Mouse (Mus musculus) limb, embryonic 10.5 days (tissue): ENCODE measurements around the gene Rbfox2. TPM values are rescaled to one million over a fixed set of nuclear protein-coding genes. Genes with fewer than 3 reads are reported as not detected.
A peak's percentile ranks its signal among the peaks of the same experiment; 100 is the strongest.

ENCODE experiments used
- DNase-seq: peaks from one replicate; pipeline ENCODE4 v3.0.0-alpha.2; 2017; ENCODE audit warnings: low spot score
- H3K27ac ChIP-seq: fragments of 300-500 bp; sonication (generic); 2 replicates; pipeline ENCODE4 v1.5.1; 2016; ENCODE audit warnings: mild to moderate bottlenecking
- H3K27me3 ChIP-seq: fragments of 300-500 bp; sonication (generic); 2 replicates; pipeline ENCODE4 v1.6.1; 2016; ENCODE audit warnings: low read depth, mild to moderate bottlenecking; ENCODE audit not compliant: poor library complexity, severe bottlenecking
- H3K36me3 ChIP-seq: fragments of 300-500 bp; sonication (generic); 2 replicates; pipeline ENCODE4 v1.6.1; 2016; ENCODE audit warnings: mild to moderate bottlenecking, moderate library complexity
- H3K4me1 ChIP-seq: fragments of 300-500 bp; sonication (generic); 2 replicates; pipeline ENCODE4 v1.6.1; 2016
- H3K4me3 ChIP-seq: fragments of 300-500 bp; sonication (generic); 2 replicates; pipeline ENCODE4 v1.5.1; 2016; ENCODE audit warnings: mild to moderate bottlenecking, moderate library complexity
- H3K9me3 ChIP-seq: fragments of 300-500 bp; sonication (generic); replicated peaks from 2 replicates; pipeline ENCODE4 v1.6.1; 2016; ENCODE audit warnings: mild to moderate bottlenecking
- WGBS: fragments of 180-500 bp; shearing (Covaris S2); methylation state at CpG from one replicate; pipeline ENCODE4 v1.1.7; 2016; 5-methylcytosine and 5-hydroxymethylcytosine counted together
- polyA plus RNA-seq: library from polyadenylated mRNA; unstranded; fragments of >200 nt; fragmentation: Nextera tagmentation; extraction: Ambion mirVana; gene quantifications from 2 replicates; pipeline ENCODE4 v1.2.1, GENCODE M21; 2016

The Rbfox2 gene
- polyA plus RNA-seq, 1 experiment from 2014 or later, result 62.6 TPM

- H3K27ac ChIP-seq, result no peak overlapping the region
- no peaks in the 10 kb centered on the region for H3K36me3 ChIP-seq
- WGBS, result 82% methylated on average over 10 of the region's 10 CpGs
- no peaks in the 10 kb centered on the region for H3K27me3 ChIP-seq
- no peak overlapping the region for H3K4me3 ChIP-seq
- 0 out of 2 replicates have a peak, but pooled peaks cover 3% of the 10 kb centered on the region for H3K4me1 ChIP-seq
- H3K9me3 ChIP-seq, result no peaks in the 10 kb centered on the region
- DNase-seq, result no peak
Measured at GRCm38 (mm10) chr15:77323226-77323625, 16.4 kb upstream of the Rbfox2 start.

GRCm38 (mm10) chr15:77313701-77314100 lies 6.9 kb upstream of the Rbfox2 start:
- Histone ChIP-seq H3K27me3 (no peaks in the 10 kb centered on the region), H3K27ac (peak overlapping the region; percentile 83), H3K36me3 (no peaks in the 10 kb centered on the region), H3K4me1 (peaks cover 21% of the 10 kb centered on the region), H3K9me3 (no peaks in the 10 kb centered on the region), H3K4me3 (no peak overlapping the region)
- no peak for DNase-seq
- WGBS, result 7% methylated on average over 6 of the region's 6 CpGs

GRCm38 (mm10) chr15:77312796-77313195 lies 6.0 kb upstream of the Rbfox2 start:
- Histone ChIP-seq H3K27me3 (no peaks in the 10 kb centered on the region), H3K4me3 (no peak overlapping the region), H3K36me3 (no peaks in the 10 kb centered on the region), H3K27ac (no peak overlapping the region), H3K9me3 (no peaks in the 10 kb centered on the region), H3K4me1 (peaks cover 26% of the 10 kb centered on the region)
- no peak for DNase-seq
- WGBS, result 98% methylated on average over 7 of the region's 7 CpGs

- no peaks in the 10 kb centered on the region for H3K36me3 ChIP-seq
- H3K4me1 ChIP-seq, result peaks cover 39% of the 10 kb centered on the region
- no peak for DNase-seq
- WGBS, result 75% methylated on average over 4 of the region's 4 CpGs
- H3K9me3 ChIP-seq, result no peaks in the 10 kb centered on the region
- no peaks in the 10 kb centered on the region for H3K27me3 ChIP-seq
- H3K4me3 ChIP-seq, result 0 out of 2 replicates have a peak overlapping the region, but pooled peaks have one; percentile 99
- no peak overlapping the region for H3K27ac ChIP-seq
Measured at GRCm38 (mm10) chr15:77307767-77308495, 1.1 kb upstream of the Rbfox2 start.

- Histone ChIP-seq H3K4me1 (peaks cover 59% of the 10 kb centered on the region), H3K27me3 (no peaks in the 10 kb centered on the region), H3K27ac (peak overlapping the region; percentile 99), H3K4me3 (peak overlapping the region; percentile 99), H3K9me3 (no peaks in the 10 kb centered on the region), H3K36me3 (peaks cover 14% of the 10 kb centered on the region)
- WGBS, result under 1% methylated on average over 54 of the region's 54 CpGs
- peak; percentile 69 for DNase-seq
Measured at GRCm38 (mm10) chr15:77305852-77306546, 805 bp downstream of the Rbfox2 start.

- H3K4me1 ChIP-seq, result peaks cover 69% of the 10 kb centered on the region
- peak overlapping the region; percentile 99 for H3K27ac ChIP-seq
- 17% methylated on average over 3 of the region's 3 CpGs for WGBS
Measured at GRCm38 (mm10) chr15:77304960-77305359, 1.8 kb downstream of the Rbfox2 start.

GRCm38 (mm10) chr15:77301122-77301521 lies 5.7 kb downstream of the Rbfox2 start:
- peak overlapping the region; percentile 21 for H3K4me3 ChIP-seq
- WGBS, result 45% methylated on average over 6 of the region's 6 CpGs
- H3K36me3 ChIP-seq, result peaks cover 17% of the 10 kb centered on the region
- DNase-seq, result peak; percentile 49
- peak overlapping the region; percentile 54; the same call in 1 of the 2 replicates for H3K27ac ChIP-seq
- H3K9me3 ChIP-seq, result no peaks in the 10 kb centered on the region
- peaks cover 88% of the 10 kb centered on the region for H3K4me1 ChIP-seq
- no peaks in the 10 kb centered on the region for H3K27me3 ChIP-seq

More at GRCm38 (mm10) chr15:77304960-77305359, 1.8 kb downstream of the Rbfox2 start:
- peaks cover 16% of the 10 kb centered on the region for H3K36me3 ChIP-seq
- peak overlapping the region; percentile 99 for H3K4me3 ChIP-seq
- no peaks in the 10 kb centered on the region for H3K27me3 ChIP-seq
- DNase-seq, result no peak
- H3K9me3 ChIP-seq, result no peaks in the 10 kb centered on the region

GRCm38 (mm10) chr15:77298564-77298963 lies 8.2 kb downstream of the Rbfox2 start:
- H3K4me3 ChIP-seq, result 0 out of 2 replicates have a peak overlapping the region, but pooled peaks have one; percentile 15
- peak; percentile 74 for DNase-seq
- peaks cover 17% of the 10 kb centered on the region for H3K36me3 ChIP-seq
- H3K4me1 ChIP-seq, result peaks cover 88% of the 10 kb centered on the region
- no peaks in the 10 kb centered on the region for H3K27me3 ChIP-seq
- 11% methylated on average over 3 of the region's 3 CpGs for WGBS
- peak overlapping the region; percentile 78 for H3K27ac ChIP-seq
- H3K9me3 ChIP-seq, result no peaks in the 10 kb centered on the region

GRCm38 (mm10) chr15:77296635-77297034 lies 10.2 kb downstream of the Rbfox2 start:
- WGBS, result 75% methylated on average over 2 of the region's 2 CpGs
- Histone ChIP-seq H3K9me3 (no peaks in the 10 kb centered on the region), H3K27ac (peak overlapping the region; percentile 67; the same call in 1 of the 2 replicates), H3K4me3 (no peak overlapping the region), H3K27me3 (no peaks in the 10 kb centered on the region), H3K36me3 (peaks cover 9% of the 10 kb centered on the region), H3K4me1 (peaks cover 89% of the 10 kb centered on the region)
- DNase-seq, result no peak

GRCm38 (mm10) chr15:77293493-77293892 lies 13.3 kb downstream of the Rbfox2 start:
- no peak for DNase-seq
- H3K9me3 ChIP-seq, result no peaks in the 10 kb centered on the region
- H3K4me3 ChIP-seq, result no peak overlapping the region
- WGBS, result 93% methylated on average over 3 of the region's 3 CpGs
- H3K27ac ChIP-seq, result no peak overlapping the region
- H3K4me1 ChIP-seq, result peaks cover 69% of the 10 kb centered on the region
- H3K36me3 ChIP-seq, result peaks cover 14% of the 10 kb centered on the region
- H3K27me3 ChIP-seq, result no peaks in the 10 kb centered on the region

GRCm38 (mm10) chr15:77292381-77292780 lies 14.4 kb downstream of the Rbfox2 start:
- WGBS, result 67% methylated on average over 6 of the region's 6 CpGs
- no peaks in the 10 kb centered on the region for H3K27me3 ChIP-seq
- H3K36me3 ChIP-seq, result peaks cover 23% of the 10 kb centered on the region
- no peak overlapping the region for H3K4me3 ChIP-seq
- no peak overlapping the region for H3K27ac ChIP-seq
- H3K4me1 ChIP-seq, result peaks cover 59% of the 10 kb centered on the region
- no peaks in the 10 kb centered on the region for H3K9me3 ChIP-seq
- no peak for DNase-seq

- Histone ChIP-seq H3K36me3 (peaks cover 23% of the 10 kb centered on the region), H3K27ac (peak overlapping the region; percentile 8; the same call in 1 of the 2 replicates), H3K9me3 (no peaks in the 10 kb centered on the region), H3K27me3 (no peaks in the 10 kb centered on the region), H3K4me1 (peaks cover 57% of the 10 kb centered on the region), H3K4me3 (no peak overlapping the region)
- 42% methylated on average over 7 of the region's 7 CpGs for WGBS
- no peak for DNase-seq
Measured at GRCm38 (mm10) chr15:77291471-77291870, 15.3 kb downstream of the Rbfox2 start.

GRCm38 (mm10) chr15:77290352-77290751 lies 16.5 kb downstream of the Rbfox2 start:
- H3K27me3 ChIP-seq, result no peaks in the 10 kb centered on the region
- no peak overlapping the region for H3K4me3 ChIP-seq
- no peak overlapping the region for H3K27ac ChIP-seq
- peaks cover 23% of the 10 kb centered on the region for H3K36me3 ChIP-seq
- no peak for DNase-seq
- no peaks in the 10 kb centered on the region for H3K9me3 ChIP-seq
- 71% methylated on average over 2 of the region's 2 CpGs for WGBS
- peaks cover 57% of the 10 kb centered on the region for H3K4me1 ChIP-seq
